Mouse (Mus musculus) testis, adult 2 months (tissue): ENCODE measurements at regions not wholly inside any gene's neighbourhood (a gene's known extent, or its start where the extent isn't known, plus 50 kb on each side); places are given as distances from the start of the nearest gene placed in this dataset.
"Not testable (repeated sequence)": the region's sequence is repeated elsewhere in the genome, so short reads cannot be mapped to it uniquely, and the experiment has no call there.

Experiments
- H3K27ac ChIP-seq: fragments of 200-500 bp; 2 replicates; pipeline ENCODE4 v1.5.1; 2012; ENCODE audit warnings: low read depth, low read length; ENCODE audit not compliant: control insufficient read depth, insufficient read depth
- H3K27me3 ChIP-seq: fragments of 200-500 bp; 2 replicates; pipeline ENCODE4 v1.6.1; 2012; ENCODE audit warnings: mild to moderate bottlenecking, low read length, moderate library complexity; ENCODE audit not compliant: control insufficient read depth, insufficient read depth
- H3K36me3 ChIP-seq: fragments of 200-500 bp; 2 replicates; pipeline ENCODE4 v1.6.1; 2012; ENCODE audit warnings: mild to moderate bottlenecking, low read length; ENCODE audit not compliant: control insufficient read depth, insufficient read depth
- H3K4me1 ChIP-seq: fragments of 200-500 bp; 2 replicates; pipeline ENCODE4 v1.6.1; 2012; ENCODE audit warnings: low read length; ENCODE audit not compliant: control insufficient read depth, insufficient read depth
- H3K4me3 ChIP-seq: fragments of 200-500 bp; 2 replicates; pipeline ENCODE4 v1.5.1; 2012; ENCODE audit warnings: low read depth, mild to moderate bottlenecking, low read length, moderate library complexity, mixed read lengths; ENCODE audit not compliant: control insufficient read depth
- CTCF ChIP-seq: fragments of 200-500 bp; IDR thresholded peaks from 2 replicates; pipeline ENCODE4 v1.5.1; 2012; ENCODE audit warnings: low read depth, mild to moderate bottlenecking, inconsistent platforms, low read length, moderate library complexity; ENCODE audit not compliant: control insufficient read depth, insufficient read depth, insufficient replicate concordance
- POLR2A ChIP-seq: fragments of 200-500 bp; IDR thresholded peaks from 2 replicates; pipeline ENCODE4 v1.6.1; 2012; ENCODE audit warnings: low read depth, mild to moderate bottlenecking, inconsistent platforms, low read length, moderate library complexity; ENCODE audit not compliant: control insufficient read depth

DNA sequence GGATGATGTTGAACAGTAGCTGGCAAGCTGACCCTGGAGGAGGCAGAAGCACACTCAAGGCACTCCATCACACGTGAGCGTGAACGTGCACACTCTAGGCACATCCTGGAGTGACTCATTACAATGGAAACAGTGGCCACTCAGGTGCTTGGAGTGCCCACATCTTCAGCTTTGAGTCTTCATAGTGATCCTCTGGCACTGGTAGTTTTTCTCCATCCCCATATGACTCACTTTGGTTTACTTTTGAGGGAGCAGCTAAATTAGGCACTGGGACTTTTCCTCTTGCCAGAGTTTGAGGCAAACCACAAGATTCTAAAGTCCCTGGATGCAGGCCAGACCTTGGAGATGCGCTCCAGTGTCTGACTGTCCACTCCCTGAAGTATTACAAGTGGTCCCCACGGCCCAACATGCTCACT lies 52.5 kb upstream of the Slc44a3 start:
- no peak for TF ChIP-seq CTCF
- no peak for TF ChIP-seq POLR2A
- Histone ChIP-seq H3K4me3 (no peak overlapping the region), H3K27ac (no peak overlapping the region), H3K36me3 (no peaks in the 10 kb centered on the region), H3K27me3 (no peaks in the 10 kb centered on the region), H3K4me1 (peaks cover 2% of the 10 kb centered on the region; the same call in 1 of the 2 replicates)

DNA sequence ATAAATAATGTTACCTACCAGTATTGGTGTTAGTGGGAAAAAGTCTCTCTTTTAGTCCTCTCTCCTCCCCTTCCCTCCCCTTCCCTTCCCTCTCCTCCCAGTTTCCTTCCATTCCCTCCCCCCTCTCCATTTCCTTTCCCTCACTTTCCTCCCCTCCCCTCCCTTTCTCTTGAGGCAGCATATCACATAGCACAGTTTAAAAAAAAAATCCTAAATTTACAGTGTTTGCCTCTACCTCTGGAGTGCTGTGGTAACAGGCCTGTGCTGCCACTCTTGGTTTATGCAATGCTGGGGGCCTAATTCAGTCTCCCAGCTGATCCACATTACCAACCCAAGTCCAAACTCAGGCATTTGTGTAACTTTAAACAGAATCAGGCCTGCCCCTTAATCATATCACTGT lies 52.1 kb upstream of the Slc44a3 start:
- H3K27ac ChIP-seq: no peak overlapping the region

DNA sequence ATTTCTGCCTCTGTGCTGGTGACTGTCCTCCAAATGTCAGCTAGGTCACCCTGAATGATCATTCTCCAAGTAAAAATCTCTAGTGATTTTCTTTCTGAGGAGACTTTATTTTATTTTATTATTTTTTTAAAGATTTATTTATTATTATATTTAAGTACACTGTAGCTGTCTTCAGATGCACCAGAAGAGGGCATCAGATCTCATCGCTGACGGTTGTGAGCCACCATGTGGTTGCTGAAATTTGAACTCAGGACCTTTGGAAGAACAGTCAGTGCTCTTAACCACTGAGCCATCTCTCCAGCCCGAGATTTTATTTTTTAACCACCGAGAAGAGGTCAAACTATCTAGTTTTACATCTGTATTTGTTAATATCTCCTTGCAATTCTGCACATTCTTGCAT lies 50.5 kb upstream of the Slc44a3 start:
- not testable (repeated sequence) for H3K27me3 ChIP-seq, H3K4me1 ChIP-seq, H3K36me3 ChIP-seq, H3K4me3 ChIP-seq, H3K27ac ChIP-seq

More for the DNA sequence above, 52.1 kb upstream of the Slc44a3 start:
- no peak for TF ChIP-seq POLR2A
- no peak for TF ChIP-seq CTCF
- H3K36me3 ChIP-seq: no peaks in the 10 kb centered on the region
- H3K4me3 ChIP-seq: no peak overlapping the region
- peaks cover 2% of the 10 kb centered on the region; the same call in 1 of the 2 replicates for H3K4me1 ChIP-seq
- no peaks in the 10 kb centered on the region for H3K27me3 ChIP-seq
